Mouse (Mus musculus): ENCODE results near the gene Kcnk13.

The Kcnk13 gene

GRCm38 (mm10) chr12:100090750-100091149 is 126.5 kb downstream of the Kcnk13 start:
- no peak for DNase-seq (ENCODE audit: low read depth, low spot score)

- DNase-seq (ENCODE audit: low read depth, low spot score): no peak
These were observed 128.7 kb downstream of the Kcnk13 start for GRCm38 (mm10) chr12:100093046-100093445.

- no peak for DNase-seq (ENCODE audit: low read depth, low spot score)
These were observed 135.8 kb downstream of the Kcnk13 start for GRCm38 (mm10) chr12:100099971-100100706.

GRCm38 (mm10) chr12:100100707-100101030 is 136.4 kb downstream of the Kcnk13 start:
- no peak for DNase-seq (ENCODE audit: low read depth, low spot score)

GRCm38 (mm10) chr12:100101651-100102050 is 137.4 kb downstream of the Kcnk13 start:
- no peak for DNase-seq (ENCODE audit: low read depth, low spot score)

GRCm38 (mm10) chr12:100104530-100104929 is 140.2 kb downstream of the Kcnk13 start:
- no peak for DNase-seq (ENCODE audit: low read depth, low spot score)

GRCm38 (mm10) chr12:100106275-100106895 is 142.1 kb downstream of the Kcnk13 start:
- peak; percentile 62 for DNase-seq (ENCODE audit: low read depth, low spot score)

- DNase-seq (ENCODE audit: low read depth, low spot score): no peak
These were observed 143.1 kb downstream of the Kcnk13 start for GRCm38 (mm10) chr12:100107436-100107835.

- DNase-seq (ENCODE audit: low read depth, low spot score): peak; percentile 86
These were observed 145.8 kb downstream of the Kcnk13 start, which contains the start of gene Psmc1 for GRCm38 (mm10) chr12:100109986-100110696. Gene Psmc1 (plus strand): TSS chr12:100110154.
